Mouse (Mus musculus) 3134 (cell line): ENCODE measurements around the gene Spata16.
"Not testable (repeated sequence)": the region's sequence is repeated elsewhere in the genome, so short reads cannot be mapped to it uniquely, and the experiment has no call there.

Experiments
- DNase-seq: peaks from one replicate; pipeline ENCODE4 v3.0.0-alpha.2; 2011; ENCODE audit warnings: low spot score; ENCODE audit not compliant: insufficient read length; ENCODE audit errors: extremely low read depth

Spata16 gene

GRCm38 (mm10) chr3:26637402-26637801 lies at the start of gene Spata16:
Spata16 (plus strand) TSS chr3:26637620.
- no peak for DNase-seq

- DNase-seq, result no peak
These were observed 32.6 kb upstream of the Spata16 start for GRCm38 (mm10) chr3:26604861-26605260.

DNA sequence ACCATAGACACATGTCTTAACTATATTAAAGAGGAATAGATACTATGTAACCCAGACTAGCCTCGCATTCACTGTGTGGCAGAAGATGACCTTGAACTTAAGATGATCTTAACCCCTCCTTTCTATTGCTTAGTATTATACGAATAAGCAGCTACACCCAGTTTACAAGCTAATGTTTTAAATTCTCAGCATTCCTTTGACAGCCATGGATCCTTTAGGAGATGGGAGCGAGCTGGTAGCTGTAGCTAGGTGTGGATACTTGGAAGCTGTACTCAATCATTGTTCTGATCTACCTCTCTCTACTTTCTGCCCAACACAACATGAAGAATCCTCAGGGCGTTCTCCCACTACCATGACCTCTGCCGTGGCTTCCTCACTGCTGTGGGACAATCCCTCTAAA lies 28.9 kb upstream of the Spata16 start:
- DNase-seq, result no peak

DNA sequence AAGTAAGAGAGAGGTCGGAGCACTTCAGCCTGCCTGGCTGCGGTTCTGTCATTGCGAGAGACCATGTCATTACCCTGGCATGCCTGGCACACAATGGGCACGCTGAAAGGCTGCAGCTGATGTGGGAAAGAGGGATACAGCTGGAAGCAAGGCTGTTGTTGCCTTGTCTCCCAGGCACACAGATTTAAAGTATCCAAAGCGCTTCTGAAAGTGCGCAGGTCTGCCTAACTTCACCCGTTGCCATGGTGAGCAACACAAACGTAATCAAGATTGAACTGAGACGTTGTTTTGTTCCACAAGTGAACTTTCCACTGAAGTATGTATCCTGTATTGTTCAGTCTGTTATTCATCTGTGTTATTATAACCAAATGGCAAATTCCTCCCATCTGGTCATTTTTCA lies 1.8 kb downstream of the Spata16 start:
- DNase-seq, result no peak

DNA sequence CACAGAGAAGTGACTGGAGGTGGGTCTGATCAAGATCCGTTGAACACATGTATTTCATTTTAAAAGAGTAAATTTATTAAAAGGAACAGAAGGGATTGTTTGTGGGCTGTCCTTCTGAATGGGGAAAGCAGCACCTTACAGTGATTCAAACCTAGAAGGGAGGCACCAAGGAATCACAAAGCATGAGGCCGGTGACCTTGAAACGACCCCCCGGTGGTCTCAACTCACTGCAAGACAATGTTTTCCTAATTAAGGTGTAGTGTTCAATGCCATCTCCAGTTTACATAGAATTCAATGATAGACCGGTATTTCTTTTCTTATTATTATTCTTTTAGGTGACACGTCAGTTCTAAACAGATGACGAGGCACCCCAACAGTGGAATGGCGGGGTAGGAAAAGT lies 2.4 kb downstream of the Spata16 start:
- no peak for DNase-seq

- DNase-seq, result no peak
These were observed 3.1 kb downstream of the Spata16 start for GRCm38 (mm10) chr3:26640321-26641075.

GRCm38 (mm10) chr3:26641351-26642249 lies 4.2 kb downstream of the Spata16 start:
- no peak for DNase-seq

GRCm38 (mm10) chr3:26644136-26644535 lies 6.7 kb downstream of the Spata16 start:
- DNase-seq, result no peak

- no peak for DNase-seq
These were observed 9.4 kb downstream of the Spata16 start for GRCm38 (mm10) chr3:26646834-26647233.

DNA sequence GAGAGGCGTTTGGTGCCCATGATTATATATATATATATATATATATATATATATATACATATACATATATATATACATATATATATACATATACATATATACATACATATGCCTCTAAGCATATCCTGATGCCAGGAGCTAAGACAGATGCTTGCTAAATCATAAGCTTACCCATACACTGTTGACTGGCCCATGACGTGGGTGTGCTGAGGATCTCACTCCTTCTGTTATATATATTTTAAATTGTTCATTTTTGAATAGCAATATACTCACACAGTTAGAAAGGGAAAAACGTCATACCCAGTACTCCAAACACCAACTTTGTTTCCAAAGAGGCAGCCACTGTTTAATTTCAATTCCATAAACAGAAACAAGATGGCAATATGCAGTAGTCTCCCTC lies 48.4 kb downstream of the Spata16 start:
- no peak for DNase-seq

DNA sequence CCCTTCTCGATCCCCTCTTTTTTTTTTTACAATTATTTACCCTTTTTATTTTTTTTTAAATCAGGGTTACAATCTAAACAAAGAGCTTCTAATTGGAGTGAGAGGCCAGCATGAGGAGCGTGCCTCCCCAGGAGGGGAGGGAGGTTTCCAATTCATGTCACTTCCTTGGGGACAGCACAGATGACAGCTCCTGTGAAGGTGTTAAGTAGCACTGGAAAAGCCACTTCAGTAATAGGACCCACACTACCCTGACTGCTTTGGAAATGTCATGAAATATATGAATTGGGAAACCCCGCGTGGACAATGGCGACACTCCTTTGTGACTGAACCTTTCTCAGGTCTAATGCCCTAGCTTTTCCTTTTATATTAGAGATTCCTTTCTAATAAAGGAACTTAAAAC lies 72.1 kb downstream of the Spata16 start:
- DNase-seq, result not testable (repeated sequence)

DNA sequence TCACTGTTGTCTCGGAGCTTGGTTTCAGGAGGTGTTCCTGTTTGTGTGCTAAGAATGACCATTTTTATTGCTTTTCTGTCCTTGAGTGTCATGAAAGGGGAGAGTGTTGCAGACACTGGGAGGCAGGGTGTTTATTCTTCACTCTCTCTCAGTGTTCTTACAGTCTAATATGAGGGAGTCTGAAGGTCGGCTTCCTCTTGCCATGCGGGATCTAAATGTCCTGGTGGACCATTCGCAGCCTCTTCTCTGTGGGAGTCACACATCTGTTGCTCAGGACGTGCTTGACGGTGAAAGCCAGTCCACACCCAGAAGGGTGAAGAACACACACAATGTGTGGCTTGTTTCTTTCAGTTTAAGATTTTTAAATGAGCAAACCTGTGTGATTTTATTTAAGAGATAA lies 90.1 kb downstream of the Spata16 start:
- no peak for DNase-seq

DNA sequence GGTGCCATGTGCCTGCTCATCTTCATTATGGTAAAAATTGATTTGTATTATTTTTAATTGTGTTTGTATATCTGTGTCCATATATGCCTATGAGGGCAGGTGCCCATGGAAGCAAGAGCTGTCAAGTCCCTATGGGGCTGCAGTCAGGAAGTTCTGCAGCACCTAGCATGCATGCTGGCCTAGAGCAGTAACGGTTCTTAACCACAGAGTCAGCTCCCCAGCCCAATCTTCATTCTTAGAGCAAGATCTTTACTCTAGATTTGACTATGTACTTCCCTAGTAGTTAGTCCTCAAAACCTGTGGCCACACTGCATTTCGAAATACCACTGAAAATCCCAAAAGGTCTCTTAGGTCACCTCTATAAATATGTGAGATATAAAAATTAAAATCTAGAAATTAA lies 113.1 kb downstream of the Spata16 start:
- DNase-seq, result no peak

DNA sequence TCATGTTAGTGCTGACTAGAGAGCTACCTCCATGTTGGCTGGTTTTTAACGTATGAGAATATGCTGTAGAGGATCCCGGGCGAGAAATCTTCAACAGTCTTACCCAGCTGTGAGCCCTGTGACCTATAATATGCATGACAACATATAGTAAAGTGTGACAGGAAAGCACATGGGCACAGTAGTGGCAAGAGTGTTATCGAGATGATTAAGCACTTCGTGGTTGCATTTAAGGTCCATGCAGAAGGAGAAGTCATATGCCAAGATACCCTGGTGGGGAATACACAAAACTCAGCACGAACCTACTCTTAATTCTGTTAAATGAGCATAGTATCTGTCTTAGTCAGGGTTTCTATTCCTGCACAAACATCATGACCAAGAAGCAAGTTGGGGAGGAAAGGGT lies 115.0 kb downstream of the Spata16 start:
- no peak for DNase-seq

DNA sequence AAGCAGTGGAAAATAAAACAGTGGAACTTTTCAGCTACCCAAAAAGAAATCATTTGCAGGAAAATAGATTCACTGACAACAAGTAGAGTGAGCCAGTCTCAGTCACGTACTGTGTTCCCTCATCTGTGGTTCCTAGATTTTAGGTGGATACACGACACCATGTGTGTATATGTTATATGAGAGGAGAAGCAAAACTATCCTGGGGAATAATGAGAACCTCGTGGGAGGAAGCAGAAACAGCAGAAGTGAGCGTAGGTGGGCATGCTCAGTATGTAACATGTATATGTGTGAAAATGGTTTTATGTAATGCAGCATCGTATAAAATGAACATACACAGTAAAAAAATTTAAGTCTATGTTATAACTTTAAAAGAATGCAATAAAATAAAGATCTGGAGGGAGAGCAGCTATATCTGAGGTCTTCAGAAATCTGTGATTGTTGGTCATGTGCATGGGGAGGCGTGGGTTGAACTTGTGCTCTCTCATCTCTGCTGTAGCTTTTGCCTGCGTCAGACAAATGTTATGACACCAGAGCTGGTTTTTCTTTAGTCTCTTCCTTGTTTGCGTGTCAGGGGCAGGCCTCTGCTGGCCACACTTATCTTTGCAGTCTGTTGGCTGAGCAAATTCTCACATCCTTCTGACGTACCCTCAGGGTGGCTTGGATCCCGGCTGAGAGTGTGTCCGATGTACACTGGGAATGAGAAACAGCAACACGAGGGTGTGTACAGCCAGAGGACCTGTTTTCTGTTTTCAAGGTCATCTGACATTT lies 156.1 kb downstream of the Spata16 start:
- DNase-seq, result no peak

GRCm38 (mm10) chr3:26795851-26796538 lies 158.6 kb downstream of the Spata16 start:
- no peak for DNase-seq

- DNase-seq, result no peak
These were observed 159.5 kb downstream of the Spata16 start for GRCm38 (mm10) chr3:26796954-26797353.

- DNase-seq, result no peak
These were observed 176.9 kb downstream of the Spata16 start for GRCm38 (mm10) chr3:26814307-26814706.

GRCm38 (mm10) chr3:26815764-26816163 lies 178.3 kb downstream of the Spata16 start:
- DNase-seq, result no peak

DNA sequence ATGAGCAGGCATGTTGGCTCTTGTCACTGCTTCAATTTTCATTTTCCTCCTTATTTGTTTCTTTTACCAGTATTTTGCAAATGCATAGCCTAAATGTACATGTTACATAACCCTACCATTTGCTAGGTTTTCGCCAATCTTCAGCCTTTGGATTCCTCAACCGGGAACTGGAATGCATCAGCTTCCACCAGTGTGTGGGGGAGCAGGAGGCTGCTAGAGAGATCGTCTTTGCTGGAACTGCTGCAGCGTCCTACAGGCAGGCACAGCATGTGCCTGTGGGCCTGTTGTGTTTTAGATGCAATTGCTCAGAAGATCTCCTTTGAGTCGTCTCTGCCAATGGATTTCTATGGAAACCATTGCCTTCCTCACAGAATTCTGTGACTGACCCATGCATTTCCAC lies 182.0 kb downstream of the Spata16 start:
- no peak for DNase-seq
